In genomic region chr15:84653979-84654966, GRCm38 (mm10) we compare ENCODE assay signal across 8 mouse cellular contexts. TPM values are rescaled to one million over a fixed set of nuclear protein-coding genes. Genes with fewer than 3 reads are reported as not detected.
A peak's percentile ranks its signal among the peaks of the same experiment; 100 is the strongest.
DNase-seq lines count a peak whose midpoint lies in the region; ATAC-seq and TF ChIP-seq lines count a peak whose summit lies in the region.

No protein-coding gene starts in this region.

- 2% methylated on average over 28 of the region's 28 CpGs for WGBS in embryonic facial prominence, embryonic 12.5 days
- 8% methylated on average over 28 of the region's 28 CpGs for WGBS in kidney, adult 2 months
- 7% methylated on average over 28 of the region's 28 CpGs for WGBS in liver, embryonic 13.5 days (ENCODE audit: insufficient replicate concordance)
- WGBS in neural tube, embryonic 11.5 days: 6% methylated on average over 28 of the region's 28 CpGs
- 15% methylated on average over 28 of the region's 28 CpGs for WGBS in thymus, adult 2 months

- H3K9me3 ChIP-seq in embryonic facial prominence, embryonic 12.5 days: no peaks in the 10 kb centered on the region
- H3K9me3 ChIP-seq in liver, embryonic 13.5 days (replicated peaks): no peaks in the 10 kb centered on the region
- H3K9me3 ChIP-seq in neural tube, embryonic 11.5 days (ENCODE audit: control insufficient read depth, low read length): no peaks in the 10 kb centered on the region

- H3K27ac ChIP-seq in embryonic facial prominence, embryonic 12.5 days: peak overlapping the region; percentile 97
- peak overlapping the region; percentile 51; the same call in 1 of the 2 replicates for H3K27ac ChIP-seq in kidney, adult 2 months (ENCODE audit: insufficient read depth, low read depth, low read length)
- peak overlapping the region; percentile 59 for H3K27ac ChIP-seq in liver, embryonic 13.5 days
- peak overlapping the region; percentile 88 for H3K27ac ChIP-seq in neural tube, embryonic 11.5 days (ENCODE audit: low read depth, low read length)
- no peak overlapping the region for H3K27ac ChIP-seq in thymus, adult 2 months (ENCODE audit: control insufficient read depth, insufficient read depth, low read length)

- H3K9ac ChIP-seq in embryonic facial prominence, embryonic 12.5 days: peak overlapping the region; percentile 27; the same call in 1 of the 2 replicates
- no peak overlapping the region for H3K9ac ChIP-seq in liver, embryonic 13.5 days
- H3K9ac ChIP-seq in neural tube, embryonic 11.5 days (ENCODE audit: low read length): peak overlapping the region; percentile 64

- peak overlapping the region; percentile 31 for H3K4me3 ChIP-seq in embryonic facial prominence, embryonic 12.5 days
- peak overlapping the region; percentile 39; the same call in 1 of the 2 replicates for H3K4me3 ChIP-seq in kidney, adult 2 months (ENCODE audit: insufficient read depth, low read depth, low read length)
- H3K4me3 ChIP-seq in liver, embryonic 13.5 days (replicated peaks): peak overlapping the region; percentile 25
- peak overlapping the region; percentile 33 for H3K4me3 ChIP-seq in neural tube, embryonic 11.5 days (ENCODE audit: low read depth, low read length)
- H3K4me3 ChIP-seq in thymus, adult 2 months (ENCODE audit: control insufficient read depth, insufficient read depth, low read length): peak overlapping the region; percentile 18

- 0 out of 2 replicates have a peak, but pooled peaks have one; percentile 2 for TF ChIP-seq CTCF in kidney, adult 2 months (conservative IDR thresholded peaks at IDR 0.05; ENCODE audit: insufficient read depth, insufficient read length, low read depth, low read length)
- TF ChIP-seq CTCF in thymus, adult 2 months (IDR thresholded peaks at IDR 0.05; ENCODE audit: borderline replicate concordance, control insufficient read depth, extremely low read depth, insufficient read depth, low read length, poor library complexity): no peak

- ATAC-seq in embryonic facial prominence, embryonic 12.5 days (ENCODE audit: insufficient number of reproducible peaks, insufficient read depth, low FRiP score, low TSS enrichment): peak; percentile 91
- ATAC-seq in liver, embryonic 13.5 days (ENCODE audit: low read depth): peak; percentile 53; the same call in 1 of the 2 replicates
- ATAC-seq in neural tube, embryonic 11.5 days (ENCODE audit: insufficient read depth, low FRiP score, low TSS enrichment): peak; percentile 90

- H3K27me3 ChIP-seq in embryonic facial prominence, embryonic 12.5 days: no peaks in the 10 kb centered on the region
- H3K27me3 ChIP-seq in kidney, adult 2 months (replicated peaks; ENCODE audit: control insufficient read depth, insufficient read depth, low read length): no peaks in the 10 kb centered on the region
- H3K27me3 ChIP-seq in liver, embryonic 13.5 days: peaks cover 8% of the 10 kb centered on the region; the same call in 1 of the 2 replicates
- H3K27me3 ChIP-seq in neural tube, embryonic 11.5 days (ENCODE audit: control insufficient read depth, insufficient read depth, low read length): no peaks in the 10 kb centered on the region
- no peaks in the 10 kb centered on the region for H3K27me3 ChIP-seq in thymus, adult 2 months (ENCODE audit: control insufficient read depth, insufficient read depth, low read length)

- no peak for TF ChIP-seq POLR2A in kidney, adult 2 months (IDR thresholded peaks at IDR 0.05; ENCODE audit: low read depth, low read length)
- no peak for TF ChIP-seq POLR2A in thymus, adult 2 months (IDR thresholded peaks at IDR 0.05; ENCODE audit: control insufficient read depth, extremely low read depth, insufficient read depth, low read length, poor library complexity)

- peaks cover 28% of the 10 kb centered on the region for H3K4me1 ChIP-seq in embryonic facial prominence, embryonic 12.5 days
- H3K4me1 ChIP-seq in kidney, adult 2 months (ENCODE audit: control insufficient read depth, insufficient read depth, low read length): peaks cover 5% of the 10 kb centered on the region; the same call in 1 of the 2 replicates
- H3K4me1 ChIP-seq in liver, embryonic 13.5 days (replicated peaks): no peaks in the 10 kb centered on the region
- H3K4me1 ChIP-seq in neural tube, embryonic 11.5 days (ENCODE audit: control insufficient read depth, insufficient read depth, low read length): 0 out of 2 replicates have a peak, but pooled peaks cover 11% of the 10 kb centered on the region
- peaks cover 8% of the 10 kb centered on the region for H3K4me1 ChIP-seq in thymus, adult 2 months (replicated peaks; ENCODE audit: control insufficient read depth, insufficient read depth, low read length)

- peak overlapping the region; percentile 49 for H3K4me2 ChIP-seq in embryonic facial prominence, embryonic 12.5 days (replicated peaks)
- peak overlapping the region; percentile 41 for H3K4me2 ChIP-seq in liver, embryonic 13.5 days
- H3K4me2 ChIP-seq in neural tube, embryonic 11.5 days (ENCODE audit: low read depth): peak overlapping the region; percentile 43

- no peaks in the 10 kb centered on the region for H3K36me3 ChIP-seq in embryonic facial prominence, embryonic 12.5 days
- H3K36me3 ChIP-seq in kidney, adult 2 months (ENCODE audit: control insufficient read depth, insufficient read depth, low read length): no peaks in the 10 kb centered on the region
- no peaks in the 10 kb centered on the region for H3K36me3 ChIP-seq in liver, embryonic 13.5 days
- H3K36me3 ChIP-seq in neural tube, embryonic 11.5 days (ENCODE audit: control insufficient read depth, insufficient read depth, low read length): no peaks in the 10 kb centered on the region
- no peaks in the 10 kb centered on the region for H3K36me3 ChIP-seq in thymus, adult 2 months (ENCODE audit: control insufficient read depth, insufficient read depth, low read length)

- DNase-seq in right cerebral cortex, adult 18-20 months: peak; percentile 58
- DNase-seq in right cerebral cortex, postnatal 36 days (ENCODE audit: low spot score in 2 of 2): no peak
- peak; percentile 81 to 86 for DNase-seq in heart, adult 9 months (ENCODE audit: low spot score in 2 of 2)
- peak; percentile 87 for DNase-seq in kidney, adult 2 months
- DNase-seq in liver, embryonic 13.5 days: no peak
- peak; percentile 91 for DNase-seq in neural tube, embryonic 11.5 days (ENCODE audit: low spot score)
- DNase-seq in thymus, adult 2 months: peak; percentile 48

RNA-seq across cellular contexts. Expression of gene Prr5, which starts 15.1 kb away (rescaled TPM):
- 20.4 and 20.7 TPM in 2 replicates for polyA plus RNA-seq in embryonic facial prominence, embryonic 12.5 days (2016; fragmentation: Nextera tagmentation; extraction: Ambion mirVana)
- 63.6 and 68.4 TPM in 2 replicates for polyA plus RNA-seq in kidney, adult 2 months (2012; rRNA removed)
- polyA plus RNA-seq in liver, embryonic 13.5 days (2015; fragmentation: Nextera tagmentation; extraction: Ambion mirVana): 7.6 and 7.8 TPM in 2 replicates
- 17.5 and 19.3 TPM in 2 replicates for polyA plus RNA-seq in neural tube, embryonic 11.5 days (2014; fragmentation: Nextera tagmentation; extraction: Ambion mirVana)
- polyA plus RNA-seq in thymus, adult 2 months (2012; rRNA removed): 9.0 and 10.3 TPM in 2 replicates

Comparison
In these comparisons a context has a peak if more than half of its experiments do, and no peak if none do; other contexts are left out.
1. DNase-seq: peak in right cerebral cortex, adult 18-20 months (single experiment), heart, adult 9 months (2 of 2), kidney, adult 2 months (single experiment), neural tube, embryonic 11.5 days (single experiment) and thymus, adult 2 months (single experiment); none in right cerebral cortex, postnatal 36 days (0 of 2) and liver, embryonic 13.5 days (single experiment).
2. Peak in every context shown above with its lines, with median percentiles within 50 percentile points of each other: ATAC-seq, H3K4me2 ChIP-seq and H3K4me3 ChIP-seq.